Mouse (Mus musculus) lung, postnatal 0 days (tissue): ENCODE measurements around the gene 1700056E22Rik.

Source experiments
- CTCF ChIP-seq: IDR thresholded peaks from 2 replicates; pipeline ENCODE4 v1.5.1; 2016; ENCODE audit warnings: antibody characterized with exemption, mild to moderate bottlenecking
- EP300 ChIP-seq: IDR thresholded peaks from 2 replicates; pipeline ENCODE4 v1.6.1; 2016; ENCODE audit warnings: antibody characterized with exemption, mild to moderate bottlenecking, control low read depth

DNA sequence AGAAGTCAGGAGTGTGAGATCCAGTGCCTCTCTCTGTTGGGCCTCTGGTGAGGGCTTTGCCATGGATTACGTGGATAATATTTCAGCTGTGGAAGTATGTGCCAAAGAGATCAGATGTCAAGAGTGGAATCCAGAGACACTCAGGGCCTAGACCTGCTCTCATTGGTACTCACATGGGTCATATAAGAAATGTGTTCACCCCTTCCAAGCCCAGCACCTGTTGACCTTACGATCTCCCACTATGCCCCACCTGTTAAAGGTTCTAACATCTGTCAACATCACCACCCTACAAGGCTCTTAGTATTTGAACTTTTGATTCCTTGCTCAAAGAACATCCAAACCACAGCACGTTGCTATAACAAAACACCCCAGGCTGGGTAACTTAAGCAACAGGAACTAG is 25.7 kb upstream of the 1700056E22Rik start:
- TF ChIP-seq CTCF (no peak), EP300 (no peak)
